Mouse (Mus musculus): ENCODE results near the gene Wdr70. TPM values are rescaled to one million over a fixed set of nuclear protein-coding genes. Genes with fewer than 3 reads are reported as not detected.

The Wdr70 gene
- polyA plus RNA-seq, 1 experiment: 13.3 TPM

DNA sequence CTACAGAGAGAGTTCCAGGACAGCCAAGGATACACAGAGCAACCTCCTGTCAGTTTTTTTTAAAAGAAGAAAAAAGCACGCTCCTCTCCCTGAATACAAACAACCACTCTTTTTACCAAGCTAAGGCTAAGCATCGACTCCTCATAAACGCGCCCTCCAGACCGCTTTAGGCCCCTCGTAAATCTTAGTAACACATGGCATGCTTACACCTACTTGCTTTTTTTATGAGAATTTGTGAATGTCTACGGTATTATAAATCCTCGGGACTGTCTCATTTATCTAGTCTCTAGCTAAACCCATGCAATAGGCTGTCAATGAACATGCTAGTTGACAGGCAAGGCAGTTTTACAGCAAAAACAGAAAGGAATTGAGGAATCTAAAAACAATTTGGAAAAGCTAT lies 91.6 kb downstream of the Wdr70 start:
- WGBS: 94% methylated on average over 8 of the region's 8 CpGs

DNA sequence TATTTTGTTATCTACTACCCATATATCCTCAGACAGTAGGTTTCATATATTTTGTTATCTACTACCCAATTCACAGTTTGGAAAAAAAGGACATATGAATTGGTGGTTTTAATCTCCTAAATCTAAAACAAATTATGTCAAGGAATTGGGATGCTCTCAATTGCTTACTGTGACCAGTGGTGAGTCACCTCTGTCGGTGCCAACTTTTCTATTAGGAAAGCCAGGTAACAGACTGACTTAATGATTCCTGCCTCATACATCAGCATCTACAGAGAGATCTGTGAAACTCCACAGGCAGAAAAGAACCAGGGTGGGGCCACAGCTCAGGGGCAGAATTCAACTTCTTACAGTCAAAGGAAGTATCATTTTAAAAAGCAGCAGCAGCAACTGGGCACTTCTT lies 93.0 kb downstream of the Wdr70 start:
- Histone ChIP-seq H3K4me3 (replicated peaks; ENCODE audit: control insufficient read depth, low read depth, low read length) (no peak overlapping the region), H3K27ac (ENCODE audit: control insufficient read depth, insufficient read depth, low read depth, low read length, poor library complexity) (no peak overlapping the region), H3K4me1 (ENCODE audit: control insufficient read depth, insufficient read depth, low read length) (no peaks in the 10 kb centered on the region; the same call in 1 of the 2 replicates)
- 80% methylated on average over 1 of the region's 1 CpGs for WGBS
- TF ChIP-seq POLR2A (IDR thresholded peaks at IDR 0.05; ENCODE audit: borderline replicate concordance, control insufficient read depth, low read depth, low read length) (no peak), CTCF (IDR thresholded peaks at IDR 0.05; ENCODE audit: control insufficient read depth, insufficient read depth, low read length) (no peak)

More for the DNA sequence above, 91.6 kb downstream of the Wdr70 start:
- no peak overlapping the region for H3K4me3 ChIP-seq (replicated peaks; ENCODE audit: control insufficient read depth, low read depth, low read length)
- no peaks in the 10 kb centered on the region; the same call in 1 of the 2 replicates for H3K4me1 ChIP-seq (ENCODE audit: control insufficient read depth, insufficient read depth, low read length)
- no peak overlapping the region for H3K27ac ChIP-seq (ENCODE audit: control insufficient read depth, insufficient read depth, low read depth, low read length, poor library complexity)
- no peak for TF ChIP-seq POLR2A (IDR thresholded peaks at IDR 0.05; ENCODE audit: borderline replicate concordance, control insufficient read depth, low read depth, low read length)
- TF ChIP-seq CTCF (IDR thresholded peaks at IDR 0.05; ENCODE audit: control insufficient read depth, insufficient read depth, low read length): no peak

DNA sequence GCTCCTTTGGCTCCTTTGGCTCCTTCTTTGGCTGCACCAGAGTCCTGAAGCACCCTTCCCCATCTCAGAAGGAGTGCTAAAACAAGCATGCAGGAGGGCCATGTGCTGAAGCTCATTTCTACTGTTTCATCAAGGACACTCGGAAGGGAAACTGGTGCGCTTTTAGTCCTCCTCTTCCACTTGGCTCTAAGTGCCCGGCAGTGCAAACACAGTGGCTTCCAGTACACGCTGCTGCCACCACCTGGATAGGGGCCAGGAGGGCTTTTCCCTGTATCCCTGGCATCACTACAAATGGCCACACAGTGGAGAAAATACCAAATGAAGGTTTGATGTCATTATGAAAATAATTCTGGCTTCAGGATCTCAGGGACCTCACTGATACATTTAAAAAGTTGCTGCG lies 93.5 kb downstream of the Wdr70 start:
- WGBS: 83% methylated on average over 5 of the region's 5 CpGs
- Histone ChIP-seq H3K4me1 (ENCODE audit: control insufficient read depth, insufficient read depth, low read length) (no peaks in the 10 kb centered on the region; the same call in 1 of the 2 replicates), H3K27ac (ENCODE audit: control insufficient read depth, insufficient read depth, low read depth, low read length, poor library complexity) (no peak overlapping the region; the same call in 1 of the 2 replicates), H3K4me3 (replicated peaks; ENCODE audit: control insufficient read depth, low read depth, low read length) (no peak overlapping the region)
- TF ChIP-seq POLR2A (IDR thresholded peaks at IDR 0.05; ENCODE audit: borderline replicate concordance, control insufficient read depth, low read depth, low read length) (no peak), CTCF (IDR thresholded peaks at IDR 0.05; ENCODE audit: control insufficient read depth, insufficient read depth, low read length) (no peak)

DNA sequence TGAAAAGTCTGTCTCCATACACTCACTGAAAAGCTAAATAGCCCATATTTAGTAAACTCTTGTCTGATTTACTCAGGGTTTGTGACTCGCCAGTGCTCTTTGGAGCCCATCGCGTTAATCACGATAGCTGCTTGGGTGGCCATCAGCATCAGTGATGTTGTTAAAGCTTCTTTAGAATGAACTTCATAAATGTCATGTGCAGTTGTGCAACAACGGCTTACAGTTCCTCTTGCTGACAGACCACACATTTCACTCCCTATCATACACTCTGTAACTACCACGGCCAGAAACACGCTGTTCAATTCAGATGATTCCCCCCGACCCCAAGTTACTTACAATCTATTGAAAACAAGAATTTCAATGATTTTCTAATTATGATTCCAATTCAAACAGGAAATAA lies 95.2 kb downstream of the Wdr70 start:
- WGBS: 56% methylated on average over 8 of the region's 8 CpGs
- H3K4me3 ChIP-seq (replicated peaks; ENCODE audit: control insufficient read depth, low read depth, low read length): no peak overlapping the region
- TF ChIP-seq CTCF (IDR thresholded peaks at IDR 0.05; ENCODE audit: control insufficient read depth, insufficient read depth, low read length) (no peak), POLR2A (IDR thresholded peaks at IDR 0.05; ENCODE audit: borderline replicate concordance, control insufficient read depth, low read depth, low read length) (no peak)
- no peaks in the 10 kb centered on the region; the same call in 1 of the 2 replicates for H3K4me1 ChIP-seq (ENCODE audit: control insufficient read depth, insufficient read depth, low read length)
- no peak overlapping the region for H3K27ac ChIP-seq (ENCODE audit: control insufficient read depth, insufficient read depth, low read depth, low read length, poor library complexity)

DNA sequence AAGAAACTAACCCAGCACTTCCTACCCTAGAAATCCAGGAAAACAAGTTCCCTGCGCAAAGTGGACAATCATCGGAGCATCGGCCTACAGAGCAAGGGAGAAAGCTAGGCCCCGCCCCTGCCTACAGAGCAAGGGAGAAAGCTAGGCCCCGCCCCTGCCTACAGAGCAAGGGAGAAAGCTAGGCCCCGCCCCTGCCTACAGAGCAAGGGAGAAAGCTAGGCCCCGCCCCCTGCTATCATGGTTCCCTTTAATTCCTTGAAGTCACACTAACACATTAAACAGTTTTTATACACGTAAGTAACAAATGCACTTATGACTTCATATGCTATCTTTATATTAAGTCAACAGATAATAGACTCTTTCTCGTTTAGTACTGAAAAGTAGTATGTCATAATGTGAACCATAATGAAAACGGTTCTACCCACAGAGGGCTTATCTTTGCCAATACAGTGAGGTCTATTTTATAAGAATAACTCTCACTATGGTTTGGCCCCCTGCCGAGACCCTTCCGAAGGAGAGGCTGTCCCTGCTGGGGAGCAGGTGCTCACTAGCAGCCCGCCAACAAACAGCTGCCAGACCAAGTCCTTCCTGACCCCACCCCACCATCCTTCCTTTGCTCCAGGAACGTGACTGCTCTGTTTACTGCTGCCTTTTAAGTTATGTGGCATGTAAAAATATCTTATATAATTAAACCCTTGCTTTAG lies 100.0 kb downstream of the Wdr70 start:
- Histone ChIP-seq H3K4me3 (replicated peaks; ENCODE audit: control insufficient read depth, low read depth, low read length) (no peak overlapping the region), H3K27ac (ENCODE audit: control insufficient read depth, insufficient read depth, low read depth, low read length, poor library complexity) (no peak overlapping the region), H3K4me1 (ENCODE audit: control insufficient read depth, insufficient read depth, low read length) (no peaks in the 10 kb centered on the region)
- 31% methylated on average over 14 of the region's 14 CpGs for WGBS
- no peak for TF ChIP-seq POLR2A (IDR thresholded peaks at IDR 0.05; ENCODE audit: borderline replicate concordance, control insufficient read depth, low read depth, low read length)
- no peak for TF ChIP-seq CTCF (IDR thresholded peaks at IDR 0.05; ENCODE audit: control insufficient read depth, insufficient read depth, low read length)

DNA sequence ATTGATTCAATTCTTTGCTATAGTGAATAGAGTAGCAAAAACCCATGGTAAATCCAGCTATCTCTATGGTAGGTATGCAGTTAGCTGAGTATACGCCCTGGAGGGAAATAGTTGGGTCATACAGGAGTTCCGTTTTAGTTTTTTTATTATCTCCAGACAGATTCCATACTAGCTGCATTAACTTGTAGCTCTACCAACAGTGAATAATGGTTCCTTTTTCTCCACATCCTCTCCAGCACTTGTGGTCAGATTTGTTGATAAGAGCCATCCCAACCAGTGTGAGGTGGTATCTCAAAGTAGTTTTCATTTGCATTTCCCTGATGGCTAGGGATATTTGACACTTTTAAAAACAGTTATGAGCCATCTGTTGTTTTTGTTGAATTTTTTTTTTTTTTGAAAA lies 100.9 kb downstream of the Wdr70 start:
- Histone ChIP-seq H3K27ac (ENCODE audit: control insufficient read depth, insufficient read depth, low read depth, low read length, poor library complexity) (no peak overlapping the region), H3K4me1 (ENCODE audit: control insufficient read depth, insufficient read depth, low read length) (no peaks in the 10 kb centered on the region), H3K4me3 (replicated peaks; ENCODE audit: control insufficient read depth, low read depth, low read length) (no peak overlapping the region)
- 21% methylated on average over 2 of the region's 2 CpGs for WGBS
- TF ChIP-seq CTCF (IDR thresholded peaks at IDR 0.05; ENCODE audit: control insufficient read depth, insufficient read depth, low read length): no peak
- no peak for TF ChIP-seq POLR2A (IDR thresholded peaks at IDR 0.05; ENCODE audit: borderline replicate concordance, control insufficient read depth, low read depth, low read length)

DNA sequence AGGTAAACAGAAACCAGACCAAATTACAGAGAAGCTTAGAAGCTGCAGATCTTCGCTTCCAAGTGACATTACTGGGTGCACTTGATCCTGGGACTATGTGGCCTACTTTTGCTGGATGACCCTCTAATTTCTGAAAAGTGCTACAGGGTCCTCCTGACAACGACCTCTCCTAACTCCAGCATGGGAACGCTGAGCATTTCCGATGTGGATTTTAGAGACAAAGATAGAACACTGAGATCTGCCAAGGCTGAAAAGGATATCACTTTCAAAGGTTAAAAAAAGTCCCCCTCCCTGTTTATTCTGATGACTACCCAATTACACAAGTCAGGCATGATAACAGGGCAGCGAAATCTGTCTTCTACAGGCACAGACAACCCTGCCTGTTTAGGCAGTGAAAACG lies 105.3 kb downstream of the Wdr70 start:
- Histone ChIP-seq H3K4me1 (ENCODE audit: control insufficient read depth, insufficient read depth, low read length) (no peaks in the 10 kb centered on the region), H3K4me3 (replicated peaks; ENCODE audit: control insufficient read depth, low read depth, low read length) (no peak overlapping the region), H3K27ac (ENCODE audit: control insufficient read depth, insufficient read depth, low read depth, low read length, poor library complexity) (no peak overlapping the region)
- TF ChIP-seq CTCF (IDR thresholded peaks at IDR 0.05; ENCODE audit: control insufficient read depth, insufficient read depth, low read length) (no peak), POLR2A (IDR thresholded peaks at IDR 0.05; ENCODE audit: borderline replicate concordance, control insufficient read depth, low read depth, low read length) (no peak)
- WGBS: 81% methylated on average over 6 of the region's 6 CpGs

DNA sequence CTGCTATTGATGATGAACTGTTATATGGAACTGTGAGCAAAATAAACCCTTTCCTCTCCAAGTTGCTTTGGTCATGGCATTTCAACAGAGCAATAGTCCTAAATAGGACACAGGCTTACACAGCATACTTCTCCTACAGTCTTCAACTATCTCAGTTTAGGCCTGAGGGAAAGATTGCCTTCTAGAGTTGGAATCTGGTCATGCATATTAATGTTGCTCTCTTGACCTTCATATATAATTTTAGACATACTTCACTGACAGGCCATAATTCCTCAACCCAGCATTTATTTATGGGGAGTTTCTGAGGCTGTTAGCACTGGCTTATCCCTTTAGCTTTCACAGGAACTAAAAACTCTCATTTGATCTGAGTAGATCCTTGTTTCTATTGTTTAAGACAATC lies 108.9 kb downstream of the Wdr70 start:
- Histone ChIP-seq H3K4me3 (replicated peaks; ENCODE audit: control insufficient read depth, low read depth, low read length) (no peak overlapping the region), H3K4me1 (ENCODE audit: control insufficient read depth, insufficient read depth, low read length) (no peaks in the 10 kb centered on the region), H3K27ac (ENCODE audit: control insufficient read depth, insufficient read depth, low read depth, low read length, poor library complexity) (no peak overlapping the region)
- no peak for TF ChIP-seq CTCF (IDR thresholded peaks at IDR 0.05; ENCODE audit: control insufficient read depth, insufficient read depth, low read length)
- TF ChIP-seq POLR2A (IDR thresholded peaks at IDR 0.05; ENCODE audit: borderline replicate concordance, control insufficient read depth, low read depth, low read length): no peak

DNA sequence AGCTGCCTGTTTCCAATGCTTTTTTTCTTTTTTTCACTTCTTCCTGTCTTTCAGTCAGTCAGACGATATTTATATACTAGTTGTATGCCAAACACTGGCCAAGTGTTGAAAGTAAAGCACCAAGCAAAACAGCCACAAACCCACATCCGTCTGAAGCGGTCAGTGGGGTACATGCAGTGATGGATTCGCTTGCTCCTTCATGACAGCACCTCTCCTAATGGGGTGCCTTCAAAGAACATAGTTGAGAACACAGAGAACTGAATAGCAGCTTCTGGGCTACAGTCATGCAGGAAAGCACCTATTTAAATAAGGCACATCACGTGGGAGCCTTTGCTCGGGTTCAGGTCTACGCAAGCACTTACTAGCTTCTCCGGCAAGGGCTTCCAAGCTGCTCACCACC lies 111.6 kb downstream of the Wdr70 start:
- Histone ChIP-seq H3K27ac (ENCODE audit: control insufficient read depth, insufficient read depth, low read depth, low read length, poor library complexity) (no peak overlapping the region), H3K4me1 (ENCODE audit: control insufficient read depth, insufficient read depth, low read length) (no peaks in the 10 kb centered on the region), H3K4me3 (replicated peaks; ENCODE audit: control insufficient read depth, low read depth, low read length) (no peak overlapping the region)
- WGBS: 80% methylated on average over 8 of the region's 8 CpGs
- TF ChIP-seq CTCF (IDR thresholded peaks at IDR 0.05; ENCODE audit: control insufficient read depth, insufficient read depth, low read length): no peak
- no peak for TF ChIP-seq POLR2A (IDR thresholded peaks at IDR 0.05; ENCODE audit: borderline replicate concordance, control insufficient read depth, low read depth, low read length)

Data from bone marrow, adult 2 months (tissue).